ENCODE assay signal across 8 mouse cellular contexts in genomic region chr3:51483741-51484359, GRCm38 (mm10). TPM values are rescaled to one million over a fixed set of nuclear protein-coding genes. Genes with fewer than 3 reads are reported as not detected.
DNase-seq lines count a peak whose midpoint lies in the region; ATAC-seq lines count a peak whose summit lies in the region.

Rab33b (plus strand) TSS chr3:51483920.

- no peaks in the 10 kb centered on the region for H3K9me3 ChIP-seq in forebrain, embryonic 14.5 days (replicated peaks; ENCODE audit: control insufficient read depth, low read length)
- no peaks in the 10 kb centered on the region for H3K9me3 ChIP-seq in neural tube, embryonic 15.5 days (replicated peaks)

- intact Hi-C loops in heart, postnatal 14 days (cut with DNase I), result loop anchor here (2.0 kb wide), 1 partner anchor 759 kb away; no protein-coding TSS in a partner anchor

- H3K4me2 ChIP-seq in forebrain, embryonic 14.5 days (ENCODE audit: low read length), result peak within 1 kb of the TSS; percentile 90
- H3K4me2 ChIP-seq in neural tube, embryonic 15.5 days, result peak within 1 kb of the TSS; percentile 83

- peak within 1 kb of the TSS; percentile 85 for H3K9ac ChIP-seq in forebrain, embryonic 14.5 days (ENCODE audit: low read length)
- H3K9ac ChIP-seq in neural tube, embryonic 15.5 days (replicated peaks), result peak within 1 kb of the TSS; percentile 60

- peak within 1 kb of the TSS; percentile 94 for H3K27ac ChIP-seq in forebrain, embryonic 14.5 days (ENCODE audit: low read depth, low read length)
- peak within 1 kb of the TSS; percentile 95 for H3K27ac ChIP-seq in neural tube, embryonic 15.5 days (replicated peaks)

- 0% methylated on average over 65 of the region's 70 CpGs for WGBS in forebrain, embryonic 14.5 days
- under 1% methylated on average over 70 of the region's 70 CpGs for WGBS in neural tube, embryonic 15.5 days

- H3K27me3 ChIP-seq in forebrain, embryonic 14.5 days (replicated peaks; ENCODE audit: control insufficient read depth, insufficient read depth, low read length), result no peaks in the 10 kb centered on the region
- H3K27me3 ChIP-seq in neural tube, embryonic 15.5 days (replicated peaks), result no peaks in the 10 kb centered on the region

- H3K36me3 ChIP-seq in forebrain, embryonic 14.5 days (ENCODE audit: control insufficient read depth, insufficient read depth, low read length), result no peaks in the 10 kb centered on the region
- H3K36me3 ChIP-seq in neural tube, embryonic 15.5 days, result no peaks in the 10 kb centered on the region

- peak; percentile 94 for ATAC-seq in forebrain, embryonic 14.5 days
- ATAC-seq in neural tube, embryonic 15.5 days (ENCODE audit: low FRiP score), result peak; percentile 95

- H3K4me1 ChIP-seq in forebrain, embryonic 14.5 days (ENCODE audit: control insufficient read depth, insufficient read depth, low read length), result peaks cover 18% of the 10 kb centered on the region
- peaks cover 30% of the 10 kb centered on the region for H3K4me1 ChIP-seq in neural tube, embryonic 15.5 days

- H3K4me3 ChIP-seq in forebrain, embryonic 14.5 days (ENCODE audit: low read depth, low read length), result peak within 1 kb of the TSS; percentile 57
- peak within 1 kb of the TSS; percentile 58 for H3K4me3 ChIP-seq in neural tube, embryonic 15.5 days (replicated peaks)

- peak; percentile 97 for DNase-seq in ES-CJ7 (ENCODE audit: low read depth, low spot score)
- peak; percentile 98 for DNase-seq in cerebellum, adult 11 months
- peak; percentile 97 for DNase-seq in forebrain, embryonic 14.5 days (ENCODE audit: low spot score)
- DNase-seq in heart, postnatal 14 days, result peak; percentile 96 to 98
- DNase-seq in layer of hippocampus, adult 11-12 months (ENCODE audit: low spot score), result peak; percentile 96
- DNase-seq in lung, adult 18-20 months, result peak; percentile 96 to 98
- peak; percentile 96 for DNase-seq in testis, postnatal 14 days (ENCODE audit: low spot score)

RNA-seq across cellular contexts. Expression of gene Rab33b, which starts in this region (rescaled TPM):
- 20.4 and 26.6 TPM in 2 replicates for polyA plus RNA-seq in forebrain, embryonic 14.5 days (2014; fragmentation: Nextera tagmentation; extraction: Ambion mirVana)
- total RNA-seq in heart, postnatal 14 days (2021), result 10 to 100 TPM in 1 of 2 experiments, 1 to 10 TPM in 1; 9.3 to 10.3 TPM
- 27.3 and 27.4 TPM in 2 replicates for polyA plus RNA-seq in neural tube, embryonic 15.5 days (2015; fragmentation: Nextera tagmentation; extraction: Ambion mirVana)

Comparison
In these comparisons a context has a peak if more than half of its experiments do, and no peak if none do; other contexts are left out.
1. Peak in every context shown above with its lines: DNase-seq, ATAC-seq, H3K4me3 ChIP-seq and H3K27ac ChIP-seq.